Mouse (Mus musculus): ENCODE measurements around the gene Ipo11. TPM values are rescaled to one million over a fixed set of nuclear protein-coding genes. Genes with fewer than 3 reads are reported as not detected.

Gene Ipo11
- polyA plus RNA-seq, 1 experiment from 2014 or later: 14.3 TPM

DNA sequence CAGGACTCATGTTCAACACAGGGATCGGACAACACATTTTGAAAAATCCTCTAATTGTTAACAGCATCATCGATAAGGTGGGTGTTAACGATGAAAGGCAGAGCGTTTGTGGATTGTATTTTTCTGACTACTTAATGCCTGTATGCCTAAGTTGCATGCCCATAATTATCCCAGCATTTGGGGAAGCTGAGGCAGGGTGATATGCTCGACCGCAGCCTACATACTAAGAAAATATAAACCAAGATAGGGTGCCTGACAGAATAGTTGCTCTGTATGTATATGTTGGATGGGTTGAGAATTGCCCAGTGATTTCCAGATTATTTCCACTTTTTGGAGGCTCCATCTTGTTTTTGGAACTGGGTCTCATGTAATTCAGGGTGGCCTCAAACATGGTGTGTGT, 10.8 kb upstream of the Ipo11 start:
- DNase-seq (ENCODE audit: low spot score) (no peak), ATAC-seq (ENCODE audit: low FRiP score, low TSS enrichment) (no peak)
- Histone ChIP-seq H3K4me2 (replicated peaks; ENCODE audit: low read depth) (peak overlapping the region; percentile 65), H3K4me1 (replicated peaks; ENCODE audit: control insufficient read depth, insufficient read depth) (peaks cover 7% of the 10 kb centered on the region; the same call in 1 of the 2 replicates), H3K27ac (replicated peaks) (peak overlapping the region; percentile 87; the same call in 1 of the 2 replicates), H3K9me3 (ENCODE audit: control insufficient read depth, low read length) (no peaks in the 10 kb centered on the region), H3K9ac (ENCODE audit: low read length) (peak overlapping the region; percentile 94), H3K36me3 (ENCODE audit: control insufficient read depth, insufficient read depth, low read length) (peaks cover 9% of the 10 kb centered on the region), H3K27me3 (ENCODE audit: control insufficient read depth, insufficient read depth, low read length) (no peaks in the 10 kb centered on the region), H3K4me3 (ENCODE audit: low read depth, low read length) (peak overlapping the region; percentile 97)
- 4% methylated on average over 6 of the region's 6 CpGs for WGBS
- no peak for TF ChIP-seq CTCF (IDR thresholded peaks at IDR 0.05; ENCODE audit: low read depth)

DNA sequence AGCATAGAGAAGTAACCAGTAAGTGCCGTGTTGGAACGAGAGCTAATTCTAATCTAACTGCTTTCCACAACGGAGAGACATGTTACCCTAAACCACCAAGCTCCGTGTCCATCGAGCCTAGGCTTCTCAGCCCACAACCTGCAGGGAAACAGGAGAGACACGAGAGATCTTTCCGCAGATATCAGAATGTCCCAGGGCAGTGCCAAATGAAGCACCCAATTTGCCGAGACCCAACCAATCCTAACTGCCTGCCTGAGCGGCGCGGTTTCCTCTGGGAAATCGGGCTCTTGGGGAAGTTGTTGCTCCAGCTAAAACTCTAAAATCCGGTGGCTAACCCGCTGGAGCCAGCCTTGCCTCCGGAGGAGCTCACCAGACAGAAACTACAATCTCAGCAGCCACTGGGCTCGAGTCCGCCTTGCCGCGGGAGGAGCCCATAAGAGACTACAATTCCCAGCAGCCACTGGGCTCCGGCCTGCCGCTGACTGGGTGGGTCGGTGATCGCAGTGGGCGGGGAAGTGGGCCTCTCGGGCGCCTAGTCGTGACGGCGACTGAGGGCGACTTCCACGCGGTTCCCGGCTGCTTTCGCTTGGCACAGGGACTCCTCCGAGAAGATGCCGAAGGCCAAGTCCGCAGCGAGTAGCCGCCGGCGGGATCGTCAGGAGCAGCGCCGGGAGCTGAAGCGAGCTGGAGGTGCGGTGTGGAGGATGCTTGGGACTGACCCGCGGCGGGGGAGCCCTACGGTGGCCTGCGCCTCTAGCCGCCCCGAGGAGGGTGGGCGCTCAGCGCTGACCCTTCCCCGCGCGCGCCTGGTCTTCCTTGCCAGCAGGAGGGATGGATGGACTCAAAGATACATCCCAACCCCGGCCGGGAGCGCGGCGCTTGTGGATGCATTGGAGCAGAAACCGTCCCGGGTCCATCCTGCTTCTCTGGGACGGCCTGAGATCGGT, 10.1 kb upstream of the Ipo11 start, which contains the start of gene Dimt1:
Dimt1 (plus strand) TSS at position 534 of the 947 bp plus-strand sequence.
- H3K36me3 ChIP-seq (ENCODE audit: control insufficient read depth, insufficient read depth, low read length): peaks cover 6% of the 10 kb centered on the region
- H3K27me3 ChIP-seq (ENCODE audit: control insufficient read depth, insufficient read depth, low read length): no peaks in the 10 kb centered on the region
- WGBS: under 1% methylated on average over 68 of the region's 68 CpGs
- H3K27ac ChIP-seq (replicated peaks): peak within 1 kb of the TSS; percentile 87
- ATAC-seq (ENCODE audit: low FRiP score, low TSS enrichment) (peak; percentile 100), DNase-seq (ENCODE audit: low spot score) (peak; percentile 96)
- H3K4me3 ChIP-seq (ENCODE audit: low read depth, low read length): peak within 1 kb of the TSS; percentile 97
- peaks cover 7% of the 10 kb centered on the region; the same call in 1 of the 2 replicates for H3K4me1 ChIP-seq (replicated peaks; ENCODE audit: control insufficient read depth, insufficient read depth)
- H3K4me2 ChIP-seq (replicated peaks; ENCODE audit: low read depth): peak within 1 kb of the TSS; percentile 66
- H3K9ac ChIP-seq (ENCODE audit: low read length): peak within 1 kb of the TSS; percentile 94
- TF ChIP-seq EP300 (optimal IDR thresholded peaks at IDR 0.05): no peak
- no peak for TF ChIP-seq CTCF (IDR thresholded peaks at IDR 0.05; ENCODE audit: low read depth)
- no peaks in the 10 kb centered on the region for H3K9me3 ChIP-seq (ENCODE audit: control insufficient read depth, low read length)

DNA sequence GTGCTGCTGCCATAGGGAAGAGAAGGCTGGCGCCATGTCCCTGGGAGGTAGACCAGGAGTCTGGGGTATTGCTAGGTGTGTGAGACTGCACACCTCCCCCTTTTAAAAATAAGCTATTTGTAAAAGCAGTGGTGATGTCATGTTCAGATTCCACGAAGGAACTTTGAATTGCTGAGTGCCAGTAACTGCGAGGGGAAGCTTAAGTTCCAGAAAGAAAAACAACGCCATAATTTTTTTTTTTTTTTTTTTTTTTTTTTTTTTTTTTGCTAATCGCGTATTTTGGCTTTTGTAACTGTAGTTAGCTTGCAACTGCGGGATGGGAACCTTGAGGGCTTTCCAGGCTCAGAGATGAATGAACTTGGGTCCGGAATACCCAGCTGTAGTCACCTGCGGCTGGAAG, 8.8 kb upstream of the Ipo11 start:
- H3K9ac ChIP-seq (ENCODE audit: low read length): no peak overlapping the region
- H3K9me3 ChIP-seq (ENCODE audit: control insufficient read depth, low read length): no peaks in the 10 kb centered on the region
- no peaks in the 10 kb centered on the region for H3K27me3 ChIP-seq (ENCODE audit: control insufficient read depth, insufficient read depth, low read length)
- no peak overlapping the region for H3K4me2 ChIP-seq (replicated peaks; ENCODE audit: low read depth)
- ATAC-seq (ENCODE audit: low FRiP score, low TSS enrichment) (no peak), DNase-seq (ENCODE audit: low spot score) (no peak)
- peaks cover 2% of the 10 kb centered on the region; the same call in 1 of the 2 replicates for H3K36me3 ChIP-seq (ENCODE audit: control insufficient read depth, insufficient read depth, low read length)
- H3K27ac ChIP-seq (replicated peaks): no peak overlapping the region
- no peak overlapping the region for H3K4me3 ChIP-seq (ENCODE audit: low read depth, low read length)
- TF ChIP-seq EP300 (optimal IDR thresholded peaks at IDR 0.05): no peak
- TF ChIP-seq CTCF (IDR thresholded peaks at IDR 0.05; ENCODE audit: low read depth): no peak
- peaks cover 7% of the 10 kb centered on the region; the same call in 1 of the 2 replicates for H3K4me1 ChIP-seq (replicated peaks; ENCODE audit: control insufficient read depth, insufficient read depth)
- WGBS: 78% methylated on average over 9 of the region's 9 CpGs

DNA sequence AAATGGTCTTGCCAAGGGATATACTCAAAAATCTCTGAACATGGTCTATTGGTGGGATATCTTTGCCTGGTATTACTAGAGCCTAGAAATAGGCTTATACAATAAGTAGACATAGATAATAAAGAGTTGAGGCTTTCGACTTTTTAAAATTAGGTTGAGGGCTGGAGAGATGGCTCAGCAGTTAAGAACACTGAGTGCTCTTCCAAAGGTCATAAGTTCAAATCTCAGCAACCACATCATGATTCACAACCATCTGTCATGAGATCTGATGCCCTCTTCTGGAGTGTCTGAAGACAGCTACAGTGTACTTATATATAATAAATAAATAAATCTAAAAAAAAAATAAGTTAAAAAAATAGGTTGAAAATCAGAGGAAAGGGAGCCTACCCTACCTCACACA, 6.0 kb upstream of the Ipo11 start:
- no peaks in the 10 kb centered on the region for H3K9me3 ChIP-seq (ENCODE audit: control insufficient read depth, low read length)
- H3K36me3 ChIP-seq (ENCODE audit: control insufficient read depth, insufficient read depth, low read length): no peaks in the 10 kb centered on the region
- DNase-seq (ENCODE audit: low spot score): no peak
- H3K4me1 ChIP-seq (replicated peaks; ENCODE audit: control insufficient read depth, insufficient read depth): peaks cover 2% of the 10 kb centered on the region; the same call in 1 of the 2 replicates
- no peak overlapping the region for H3K27ac ChIP-seq (replicated peaks)
- no peak for TF ChIP-seq CTCF (IDR thresholded peaks at IDR 0.05; ENCODE audit: low read depth)
- TF ChIP-seq EP300 (optimal IDR thresholded peaks at IDR 0.05): no peak
- ATAC-seq (ENCODE audit: low FRiP score, low TSS enrichment): no peak
- WGBS: 86% methylated on average over 1 of the region's 1 CpGs
- no peak overlapping the region for H3K4me2 ChIP-seq (replicated peaks; ENCODE audit: low read depth)
- no peak overlapping the region for H3K4me3 ChIP-seq (ENCODE audit: low read depth, low read length)
- H3K9ac ChIP-seq (ENCODE audit: low read length): no peak overlapping the region
- no peaks in the 10 kb centered on the region for H3K27me3 ChIP-seq (ENCODE audit: control insufficient read depth, insufficient read depth, low read length)

DNA sequence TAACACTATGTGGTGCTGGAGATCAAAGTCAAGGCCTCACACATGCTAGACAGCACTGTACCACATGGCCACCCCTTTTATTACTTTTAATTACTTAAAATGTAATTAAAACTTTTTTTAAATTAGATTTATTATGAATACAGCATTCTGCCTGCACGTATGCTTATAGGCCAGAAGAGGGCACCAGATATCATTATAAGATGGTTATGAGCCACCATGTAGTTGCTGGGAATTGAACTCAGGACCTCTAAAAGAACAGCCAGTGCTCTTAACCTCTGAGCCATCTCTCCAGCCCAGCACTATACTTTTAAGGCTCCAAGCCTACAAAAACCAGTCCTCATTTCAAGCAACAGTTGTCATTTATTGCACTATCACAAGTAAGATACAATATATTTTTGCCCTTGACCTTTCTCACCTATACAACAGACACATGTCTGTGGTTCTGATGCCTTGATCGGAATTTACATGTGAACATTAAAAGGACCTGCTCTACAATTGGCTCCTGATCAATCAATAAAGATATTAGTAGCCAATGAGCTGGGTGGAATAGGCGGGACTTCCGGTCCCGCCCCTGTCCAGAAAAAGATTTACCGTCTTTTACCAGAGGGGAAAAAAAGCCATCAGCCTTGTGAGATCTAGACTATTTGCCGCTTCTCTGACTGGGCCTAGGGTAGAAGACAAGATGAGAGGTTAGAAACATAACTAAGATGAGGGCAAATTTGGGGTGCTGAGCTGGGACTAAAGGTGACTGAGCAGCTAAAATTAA, 4.6 kb upstream of the Ipo11 start:
- Histone ChIP-seq H3K9me3 (ENCODE audit: control insufficient read depth, low read length) (no peaks in the 10 kb centered on the region), H3K27ac (replicated peaks) (no peak overlapping the region), H3K4me2 (replicated peaks; ENCODE audit: low read depth) (no peak overlapping the region), H3K4me3 (ENCODE audit: low read depth, low read length) (no peak overlapping the region), H3K36me3 (ENCODE audit: control insufficient read depth, insufficient read depth, low read length) (no peaks in the 10 kb centered on the region), H3K27me3 (ENCODE audit: control insufficient read depth, insufficient read depth, low read length) (no peaks in the 10 kb centered on the region), H3K4me1 (replicated peaks; ENCODE audit: control insufficient read depth, insufficient read depth) (no peaks in the 10 kb centered on the region), H3K9ac (ENCODE audit: low read length) (no peak overlapping the region)
- peak; percentile 21 for DNase-seq (ENCODE audit: low spot score)
- ATAC-seq (ENCODE audit: low FRiP score, low TSS enrichment): no peak
- TF ChIP-seq CTCF (IDR thresholded peaks at IDR 0.05; ENCODE audit: low read depth) (peak; percentile 40), EP300 (optimal IDR thresholded peaks at IDR 0.05) (no peak)
- 27% methylated on average over 7 of the region's 7 CpGs for WGBS

Data from stomach, postnatal 0 days (tissue).